Mouse (Mus musculus) embryonic facial prominence, embryonic 15.5 days (tissue): ENCODE data around the gene Ppp4c. TPM values are rescaled to one million over a fixed set of nuclear protein-coding genes. Genes with fewer than 3 reads are reported as not detected.

ENCODE experiments used
- ATAC-seq: fragments of 200-750 bp; cut with Nextera tagmentation; 2 replicates; pipeline ENCODE4 v1.8.0; 2017; ENCODE audit warnings: low read depth, moderate TSS enrichment; ENCODE audit not compliant: insufficient number of reproducible peaks, low FRiP score, low TSS enrichment
- H3K27ac ChIP-seq: fragments of 300-500 bp; sonication (generic); replicated peaks from 2 replicates; pipeline ENCODE4 v1.5.1; 2015; ENCODE audit warnings: mild to moderate bottlenecking, inconsistent platforms
- H3K27me3 ChIP-seq: fragments of 300-500 bp; sonication (generic); 2 replicates; pipeline ENCODE4 v1.6.1; 2015; ENCODE audit warnings: inconsistent platforms
- H3K36me3 ChIP-seq: fragments of 300-500 bp; sonication (generic); 2 replicates; pipeline ENCODE4 v1.6.1; 2015; ENCODE audit warnings: mild to moderate bottlenecking, inconsistent platforms
- H3K4me1 ChIP-seq: fragments of 300-500 bp; sonication (generic); 2 replicates; pipeline ENCODE4 v1.6.1; 2015; ENCODE audit warnings: inconsistent platforms
- H3K4me2 ChIP-seq: fragments of 300-500 bp; sonication (generic); replicated peaks from 2 replicates; pipeline ENCODE4 v1.6.1; 2015; ENCODE audit warnings: mild to moderate bottlenecking, inconsistent platforms
- H3K4me3 ChIP-seq: fragments of 300-500 bp; sonication (generic); replicated peaks from 2 replicates; pipeline ENCODE4 v1.5.1; 2015; ENCODE audit warnings: mild to moderate bottlenecking, inconsistent platforms
- H3K9ac ChIP-seq: fragments of 300-500 bp; sonication (generic); 2 replicates; pipeline ENCODE4 v1.6.1; 2015; ENCODE audit warnings: inconsistent platforms
- H3K9me3 ChIP-seq: fragments of 300-500 bp; sonication (generic); replicated peaks from 2 replicates; pipeline ENCODE4 v1.6.1; 2016; ENCODE audit warnings: inconsistent platforms
- WGBS: fragments of 180-500 bp; shearing (Covaris S2); methylation state at CpG from one replicate; pipeline ENCODE4 v1.1.7; 2015; 5-methylcytosine and 5-hydroxymethylcytosine counted together
- polyA plus RNA-seq: library from polyadenylated mRNA; unstranded; fragments of >200 nt; fragmentation: Nextera tagmentation; extraction: Ambion mirVana; gene quantifications from 2 replicates; pipeline ENCODE4 v1.2.1, GENCODE M21; 2015

Ppp4c gene
- polyA plus RNA-seq, 1 experiment from 2014 or later, result 234 TPM

- H3K9me3 ChIP-seq, result no peaks in the 10 kb centered on the region
- ATAC-seq, result no peak
- peaks cover 46% of the 10 kb centered on the region for H3K4me1 ChIP-seq
- H3K9ac ChIP-seq, result no peak overlapping the region
- WGBS, result 82% methylated on average over 3 of the region's 3 CpGs
- peaks cover 10% of the 10 kb centered on the region; the same call in 1 of the 2 replicates for H3K36me3 ChIP-seq
- peak overlapping the region; percentile 89; the same call in 1 of the 2 replicates for H3K4me2 ChIP-seq
- no peak overlapping the region for H3K27ac ChIP-seq
- H3K27me3 ChIP-seq, result no peaks in the 10 kb centered on the region
- no peak overlapping the region for H3K4me3 ChIP-seq
These were observed 14.1 kb downstream of the Ppp4c start for GRCm38 (mm10) chr7:126778147-126778546.

GRCm38 (mm10) chr7:126777476-126777875 is 14.8 kb downstream of the Ppp4c start:
- Histone ChIP-seq H3K9ac (peak overlapping the region; percentile 88), H3K4me2 (peak overlapping the region; percentile 89), H3K4me3 (peak overlapping the region; percentile 82), H3K36me3 (peaks cover 10% of the 10 kb centered on the region; the same call in 1 of the 2 replicates), H3K27me3 (no peaks in the 10 kb centered on the region), H3K9me3 (no peaks in the 10 kb centered on the region), H3K4me1 (peaks cover 46% of the 10 kb centered on the region), H3K27ac (peak overlapping the region; percentile 76)
- 40% methylated on average over 10 of the region's 10 CpGs for WGBS
- ATAC-seq, result no peak

GRCm38 (mm10) chr7:126776598-126777057 is 15.7 kb downstream of the Ppp4c start, which contains the start of gene Ypel3:
Gene Ypel3, plus strand, starts transcription at chr7:126776955.
- Histone ChIP-seq H3K27ac (peak within 1 kb of the TSS; percentile 76), H3K4me2 (peak within 1 kb of the TSS; percentile 89), H3K27me3 (no peaks in the 10 kb centered on the region), H3K36me3 (peaks cover 14% of the 10 kb centered on the region; the same call in 1 of the 2 replicates), H3K4me1 (peaks cover 43% of the 10 kb centered on the region), H3K9ac (peak within 1 kb of the TSS; percentile 88), H3K9me3 (no peaks in the 10 kb centered on the region), H3K4me3 (peak within 1 kb of the TSS; percentile 82)
- ATAC-seq, result peak; percentile 92
- WGBS, result 0% methylated on average over 27 of the region's 37 CpGs

GRCm38 (mm10) chr7:126775978-126776234 is 16.4 kb downstream of the Ppp4c start:
- no peak overlapping the region for H3K9ac ChIP-seq
- no peak for ATAC-seq
- H3K4me3 ChIP-seq, result 0 out of 2 replicates have a peak overlapping the region, but pooled peaks have one; percentile 82
- 0 out of 2 replicates have a peak overlapping the region, but pooled peaks have one; percentile 76 for H3K27ac ChIP-seq
- no peaks in the 10 kb centered on the region for H3K27me3 ChIP-seq
- no peaks in the 10 kb centered on the region for H3K9me3 ChIP-seq
- H3K36me3 ChIP-seq, result peaks cover 18% of the 10 kb centered on the region; the same call in 1 of the 2 replicates
- peak overlapping the region; percentile 89 for H3K4me2 ChIP-seq
- 53% methylated on average over 3 of the region's 3 CpGs for WGBS
- H3K4me1 ChIP-seq, result peaks cover 36% of the 10 kb centered on the region

GRCm38 (mm10) chr7:126775185-126775977 is 16.9 kb downstream of the Ppp4c start:
- Histone ChIP-seq H3K9ac (no peak overlapping the region), H3K4me3 (no peak overlapping the region), H3K27ac (0 out of 2 replicates have a peak overlapping the region, but pooled peaks have one; percentile 76), H3K27me3 (no peaks in the 10 kb centered on the region), H3K4me2 (peak overlapping the region; percentile 89; the same call in 1 of the 2 replicates), H3K4me1 (peaks cover 33% of the 10 kb centered on the region), H3K9me3 (no peaks in the 10 kb centered on the region), H3K36me3 (peaks cover 23% of the 10 kb centered on the region; the same call in 1 of the 2 replicates)
- WGBS, result 79% methylated on average over 10 of the region's 10 CpGs
- ATAC-seq, result no peak

- Histone ChIP-seq H3K9ac (no peak overlapping the region), H3K4me1 (peaks cover 24% of the 10 kb centered on the region), H3K36me3 (peaks cover 31% of the 10 kb centered on the region), H3K27me3 (no peaks in the 10 kb centered on the region), H3K9me3 (no peaks in the 10 kb centered on the region), H3K4me3 (no peak overlapping the region), H3K27ac (no peak overlapping the region), H3K4me2 (no peak overlapping the region)
- WGBS, result 74% methylated on average over 2 of the region's 2 CpGs
- ATAC-seq, result no peak
These were observed 17.8 kb downstream of the Ppp4c start for GRCm38 (mm10) chr7:126774463-126774862.

- Histone ChIP-seq H3K4me3 (no peak overlapping the region), H3K9me3 (no peaks in the 10 kb centered on the region), H3K27me3 (no peaks in the 10 kb centered on the region), H3K36me3 (peaks cover 35% of the 10 kb centered on the region), H3K4me2 (no peak overlapping the region), H3K9ac (no peak overlapping the region), H3K4me1 (peaks cover 24% of the 10 kb centered on the region), H3K27ac (no peak overlapping the region)
- WGBS, result 80% methylated on average over 2 of the region's 2 CpGs
- no peak for ATAC-seq
These were observed 18.9 kb downstream of the Ppp4c start for GRCm38 (mm10) chr7:126773351-126773750.

- H3K9ac ChIP-seq, result no peak overlapping the region
- no peak overlapping the region for H3K4me3 ChIP-seq
- no peak overlapping the region for H3K4me2 ChIP-seq
- no peak for ATAC-seq
- H3K36me3 ChIP-seq, result peaks cover 59% of the 10 kb centered on the region
- H3K27ac ChIP-seq, result no peak overlapping the region
- no peaks in the 10 kb centered on the region for H3K27me3 ChIP-seq
- 79% methylated on average over 12 of the region's 12 CpGs for WGBS
- no peaks in the 10 kb centered on the region for H3K9me3 ChIP-seq
- peaks cover 4% of the 10 kb centered on the region for H3K4me1 ChIP-seq
These were observed 21.5 kb downstream of the Ppp4c start for GRCm38 (mm10) chr7:126770784-126771183.

GRCm38 (mm10) chr7:126767001-126767400 is 25.3 kb downstream of the Ppp4c start:
- Histone ChIP-seq H3K27ac (no peak overlapping the region), H3K9me3 (no peaks in the 10 kb centered on the region), H3K4me1 (peaks cover 16% of the 10 kb centered on the region), H3K36me3 (peaks cover 83% of the 10 kb centered on the region), H3K4me2 (no peak overlapping the region), H3K4me3 (no peak overlapping the region), H3K9ac (no peak overlapping the region), H3K27me3 (no peaks in the 10 kb centered on the region)
- 86% methylated on average over 8 of the region's 8 CpGs for WGBS
- ATAC-seq, result no peak

- Histone ChIP-seq H3K4me2 (no peak within 1 kb of the TSS), H3K4me1 (peaks cover 24% of the 10 kb centered on the region), H3K4me3 (no peak within 1 kb of the TSS), H3K27ac (peak within 1 kb of the TSS; percentile 17; the same call in 1 of the 2 replicates), H3K9ac (no peak within 1 kb of the TSS), H3K36me3 (peaks cover 79% of the 10 kb centered on the region), H3K27me3 (no peaks in the 10 kb centered on the region), H3K9me3 (no peaks in the 10 kb centered on the region)
- ATAC-seq, result no peak
- 86% methylated on average over 16 of the region's 16 CpGs for WGBS
These were observed 26.1 kb downstream of the Ppp4c start, which contains the start of gene Gdpd3 for GRCm38 (mm10) chr7:126766201-126766600. Gene Gdpd3, plus strand, starts transcription at chr7:126766334.

GRCm38 (mm10) chr7:126765540-126765939 is 26.8 kb downstream of the Ppp4c start:
- H3K27me3 ChIP-seq, result no peaks in the 10 kb centered on the region
- WGBS, result 86% methylated on average over 9 of the region's 9 CpGs
- ATAC-seq, result no peak
- H3K9me3 ChIP-seq, result no peaks in the 10 kb centered on the region
- H3K4me2 ChIP-seq, result no peak overlapping the region
- no peak overlapping the region for H3K4me3 ChIP-seq
- H3K4me1 ChIP-seq, result peaks cover 31% of the 10 kb centered on the region
- H3K9ac ChIP-seq, result no peak overlapping the region
- H3K36me3 ChIP-seq, result peaks cover 73% of the 10 kb centered on the region
- no peak overlapping the region for H3K27ac ChIP-seq
